Comparison of ENCODE assay signal across 22 mouse cellular contexts in the genomic region with DNA sequence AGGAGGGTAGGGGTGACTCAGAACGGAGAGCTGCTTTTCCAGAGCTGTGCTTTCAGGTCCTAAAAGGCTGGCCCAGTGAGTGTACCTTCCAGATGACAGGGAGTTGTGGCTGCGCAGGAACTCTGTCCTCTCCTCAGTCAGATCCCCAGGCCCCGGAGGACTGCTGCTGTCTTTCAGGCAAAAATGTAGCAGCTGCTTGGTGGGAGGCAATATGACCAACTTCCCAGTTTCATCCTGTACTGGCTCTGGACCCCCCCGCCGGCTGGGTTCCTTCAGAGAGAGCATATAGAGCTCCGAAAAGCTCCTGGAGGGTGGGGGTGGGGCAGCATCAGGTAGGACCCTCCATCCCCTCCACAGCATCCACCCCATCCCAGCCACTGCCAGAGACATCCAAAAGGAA. TPM values are rescaled to one million over a fixed set of nuclear protein-coding genes. Genes with fewer than 3 reads are reported as not detected.
DNase-seq lines count a peak whose midpoint lies in the region; ATAC-seq lines count a peak whose summit lies in the region.
"Had no signal": no experiment of that assay in that cellular context is flagged by ENCODE, and none has a peak within 500 bp of the region (broad histone marks: within the 10 kb centered on the region; RNA-seq: fewer than 3 reads in every experiment).

No protein-coding gene starts in this region.

- H3K4me3 ChIP-seq in liver, embryonic 13.5 days (replicated peaks), result no peak overlapping the region
- no peak overlapping the region for H3K4me3 ChIP-seq in liver, embryonic 11.5 days (ENCODE audit: low read depth, low read length)
- no peak overlapping the region for H3K4me3 ChIP-seq in brown adipose tissue, adult 24 weeks (ENCODE audit: insufficient read depth, low read depth, low read length)
- no peak overlapping the region for H3K4me3 ChIP-seq in intestine, embryonic 15.5 days (replicated peaks)
- H3K4me3 ChIP-seq in neural tube, embryonic 15.5 days (replicated peaks), result no peak overlapping the region
- H3K4me3 ChIP-seq: embryonic facial prominence, embryonic 12.5 days; forebrain, embryonic 13.5 days; forebrain, embryonic 15.5 days had no signal

- no peak overlapping the region for H3K4me2 ChIP-seq in liver, embryonic 13.5 days
- no peak overlapping the region for H3K4me2 ChIP-seq in liver, embryonic 11.5 days
- H3K4me2 ChIP-seq in intestine, embryonic 15.5 days (replicated peaks), result no peak overlapping the region
- no peak overlapping the region for H3K4me2 ChIP-seq in neural tube, embryonic 15.5 days
- H3K4me2 ChIP-seq: embryonic facial prominence, embryonic 12.5 days; forebrain, embryonic 13.5 days; forebrain, embryonic 15.5 days had no signal

- H3K27me3 ChIP-seq in liver, embryonic 13.5 days, result no peaks in the 10 kb centered on the region
- 0 out of 2 replicates have a peak, but pooled peaks cover 3% of the 10 kb centered on the region for H3K27me3 ChIP-seq in liver, embryonic 11.5 days (replicated peaks; ENCODE audit: control insufficient read depth, insufficient read depth, low read length)
- H3K27me3 ChIP-seq in intestine, embryonic 15.5 days (replicated peaks), result peaks cover 8% of the 10 kb centered on the region
- H3K27me3 ChIP-seq in neural tube, embryonic 15.5 days (replicated peaks), result peaks cover 38% of the 10 kb centered on the region

- H3K4me1 ChIP-seq in liver, embryonic 13.5 days (replicated peaks), result peaks cover 64% of the 10 kb centered on the region
- peaks cover 31% of the 10 kb centered on the region for H3K4me1 ChIP-seq in liver, embryonic 11.5 days (replicated peaks; ENCODE audit: control insufficient read depth, insufficient read depth, low read length)
- peaks cover 10% of the 10 kb centered on the region; the same call in 1 of the 2 replicates for H3K4me1 ChIP-seq in brown adipose tissue, adult 24 weeks (ENCODE audit: control insufficient read depth, insufficient read depth, insufficient read length, low read length)
- H3K4me1 ChIP-seq in intestine, embryonic 15.5 days (replicated peaks), result peaks cover 34% of the 10 kb centered on the region
- peaks cover 32% of the 10 kb centered on the region for H3K4me1 ChIP-seq in neural tube, embryonic 15.5 days

- no peak overlapping the region for H3K27ac ChIP-seq in liver, embryonic 13.5 days
- H3K27ac ChIP-seq in liver, embryonic 11.5 days (ENCODE audit: low read depth, low read length), result no peak overlapping the region
- H3K27ac ChIP-seq in brown adipose tissue, adult 24 weeks (replicated peaks; ENCODE audit: low read depth, low read length), result peak overlapping the region; percentile 7; the same call in 1 of the 2 replicates
- H3K27ac ChIP-seq in intestine, embryonic 15.5 days, result no peak overlapping the region
- no peak overlapping the region for H3K27ac ChIP-seq in neural tube, embryonic 15.5 days (replicated peaks)
- H3K27ac ChIP-seq: embryonic facial prominence, embryonic 12.5 days; forebrain, embryonic 13.5 days; forebrain, embryonic 15.5 days had no signal

- H3K36me3 ChIP-seq in liver, embryonic 13.5 days, result peaks cover 79% of the 10 kb centered on the region
- peaks cover 30% of the 10 kb centered on the region for H3K36me3 ChIP-seq in liver, embryonic 11.5 days (ENCODE audit: control insufficient read depth, insufficient read depth, low read length)
- peaks cover 8% of the 10 kb centered on the region for H3K36me3 ChIP-seq in intestine, embryonic 15.5 days
- peaks cover 17% of the 10 kb centered on the region for H3K36me3 ChIP-seq in neural tube, embryonic 15.5 days

- no peak for ATAC-seq in liver, embryonic 13.5 days (ENCODE audit: low read depth)
- no peak for ATAC-seq in liver, embryonic 11.5 days (replicated peaks; ENCODE audit: low FRiP score)
- ATAC-seq in intestine, embryonic 15.5 days, result no peak
- no peak for ATAC-seq in neural tube, embryonic 15.5 days (ENCODE audit: low FRiP score)
- ATAC-seq: forebrain, embryonic 13.5 days; forebrain, embryonic 15.5 days; forebrain, postnatal 0 days had no signal

- 88% methylated on average over 6 of the region's 6 CpGs for WGBS in liver, embryonic 13.5 days (ENCODE audit: insufficient replicate concordance)
- 86% methylated on average over 6 of the region's 6 CpGs for WGBS in liver, embryonic 11.5 days
- WGBS in intestine, embryonic 15.5 days, result 87% methylated on average over 6 of the region's 6 CpGs
- 80% methylated on average over 6 of the region's 6 CpGs for WGBS in neural tube, embryonic 15.5 days

- 0 out of 2 replicates have a peak overlapping the region, but pooled peaks have one; percentile 26 for H3K9ac ChIP-seq in liver, embryonic 13.5 days
- no peak overlapping the region for H3K9ac ChIP-seq in liver, embryonic 11.5 days (ENCODE audit: low read depth, low read length)
- no peak overlapping the region for H3K9ac ChIP-seq in intestine, embryonic 15.5 days
- no peak overlapping the region; the same call in 1 of the 2 replicates for H3K9ac ChIP-seq in neural tube, embryonic 15.5 days (replicated peaks)
- H3K9ac ChIP-seq: embryonic facial prominence, embryonic 12.5 days; forebrain, embryonic 13.5 days; forebrain, embryonic 15.5 days; forebrain, postnatal 0 days had no signal

- H3K9me3 ChIP-seq in liver, embryonic 13.5 days (replicated peaks), result no peaks in the 10 kb centered on the region
- no peaks in the 10 kb centered on the region for H3K9me3 ChIP-seq in liver, embryonic 11.5 days (ENCODE audit: control insufficient read depth, low read length)
- no peaks in the 10 kb centered on the region for H3K9me3 ChIP-seq in intestine, embryonic 15.5 days
- H3K9me3 ChIP-seq in neural tube, embryonic 15.5 days (replicated peaks), result no peaks in the 10 kb centered on the region
- H3K9me3 ChIP-seq: embryonic facial prominence, embryonic 12.5 days; forebrain, embryonic 13.5 days; forebrain, embryonic 15.5 days had no signal

- DNase-seq in gastrocnemius, postnatal 25 days, result peak; percentile 5
- DNase-seq in gastrocnemius, adult 8-10 months (ENCODE audit: low spot score in 2 of 2), result no peak
- no peak for DNase-seq in liver, embryonic 13.5 days
- no peak for DNase-seq in liver, embryonic 11.5 days (ENCODE audit: low spot score)
- DNase-seq in brain, adult 2 months (ENCODE audit: low read depth, low spot score), result peak; percentile 27
- DNase-seq: adrenal gland, adult 2 months; adrenal gland, postnatal 10 days; adrenal gland, postnatal 25 days; cerebellum, adult 11 months; cerebellum, adult 18-20 months; cerebellum, adult 8-10 months; cerebellum, adult 9-11 months; cerebellum, postnatal 14 days; cerebellum, postnatal 36 days; embryo, embryonic 11 days; forebrain, postnatal 0 days had no signal

RNA-seq across cellular contexts. Expression of a gene that starts 10.9 kb away (rescaled TPM):
- 10 to 100 TPM in 1 of 2 experiments, 1 to 10 TPM in 1; 10.0 to 11.5 TPM for total RNA-seq in gastrocnemius, postnatal 25 days (2021)
- total RNA-seq in gastrocnemius, adult 8-10 months (2022), result 1 to 10 TPM; 2.1 to 6.9 (median 6.3) TPM
- 23.3 and 24.6 TPM in 2 replicates for polyA plus RNA-seq in liver, embryonic 13.5 days (2015; fragmentation: Nextera tagmentation; extraction: Ambion mirVana)
- 32.3 and 34.8 TPM in 2 replicates for polyA plus RNA-seq in liver, embryonic 11.5 days (2014; fragmentation: Nextera tagmentation; extraction: Ambion mirVana)
- polyA plus RNA-seq in brown adipose tissue, adult 24 weeks (2012; ENCODE audit: insufficient read depth, insufficient read length, missing spikeins), result 10.0 and 11.6 TPM in 2 replicates
- polyA plus RNA-seq in intestine, embryonic 15.5 days (2015; fragmentation: Nextera tagmentation; extraction: Ambion mirVana), result 21.5 and 23.8 TPM in 2 replicates
- polyA plus RNA-seq in neural tube, embryonic 15.5 days (2015; fragmentation: Nextera tagmentation; extraction: Ambion mirVana), result 19.1 and 21.7 TPM in 2 replicates

RNA-seq across cellular contexts. Expression of a gene that starts 15.3 kb away (rescaled TPM):
- total RNA-seq in gastrocnemius, postnatal 25 days (2021), result 10 to 100 TPM; 12.5 to 13.7 TPM
- 10 to 100 TPM; 13.8 to 20.5 (median 15.0) TPM for total RNA-seq in gastrocnemius, adult 8-10 months (2022)
- 24.5 and 28.8 TPM in 2 replicates for polyA plus RNA-seq in liver, embryonic 13.5 days (2015; fragmentation: Nextera tagmentation; extraction: Ambion mirVana)
- polyA plus RNA-seq in liver, embryonic 11.5 days (2014; fragmentation: Nextera tagmentation; extraction: Ambion mirVana), result 57.1 and 57.7 TPM in 2 replicates
- polyA plus RNA-seq in brown adipose tissue, adult 24 weeks (2012; ENCODE audit: insufficient read depth, insufficient read length, missing spikeins), result 22.8 and 24.6 TPM in 2 replicates
- polyA plus RNA-seq in intestine, embryonic 15.5 days (2015; fragmentation: Nextera tagmentation; extraction: Ambion mirVana), result 43.0 and 43.3 TPM in 2 replicates
- polyA plus RNA-seq in neural tube, embryonic 15.5 days (2015; fragmentation: Nextera tagmentation; extraction: Ambion mirVana), result 31.6 and 39.2 TPM in 2 replicates

RNA-seq across cellular contexts. Expression of a gene that starts 36.0 kb away (rescaled TPM):
- 10 to 100 TPM in 1 of 2 experiments, 1 to 10 TPM in 1; 8.3 to 10.9 TPM for total RNA-seq in gastrocnemius, postnatal 25 days (2021)
- 1 to 10 TPM; 7.1 to 8.7 (median 8.1) TPM for total RNA-seq in gastrocnemius, adult 8-10 months (2022)
- polyA plus RNA-seq in liver, embryonic 13.5 days (2015; fragmentation: Nextera tagmentation; extraction: Ambion mirVana), result 13.8 and 15.9 TPM in 2 replicates
- polyA plus RNA-seq in liver, embryonic 11.5 days (2014; fragmentation: Nextera tagmentation; extraction: Ambion mirVana), result 27.4 and 28.1 TPM in 2 replicates
- polyA plus RNA-seq in brown adipose tissue, adult 24 weeks (2012; ENCODE audit: insufficient read depth, insufficient read length, missing spikeins), result 14.9 and 24.5 TPM in 2 replicates
- 33.7 and 36.3 TPM in 2 replicates for polyA plus RNA-seq in intestine, embryonic 15.5 days (2015; fragmentation: Nextera tagmentation; extraction: Ambion mirVana)
- 12.7 and 18.3 TPM in 2 replicates for polyA plus RNA-seq in neural tube, embryonic 15.5 days (2015; fragmentation: Nextera tagmentation; extraction: Ambion mirVana)

RNA-seq across cellular contexts. Expression of a gene that starts 36.1 kb away (rescaled TPM):
- total RNA-seq in gastrocnemius, postnatal 25 days (2021), result 10 to 100 TPM; 13.5 to 13.8 TPM
- 10 to 100 TPM; 11.8 to 15.2 (median 13.7) TPM for total RNA-seq in gastrocnemius, adult 8-10 months (2022)
- 9.1 and 10.1 TPM in 2 replicates for polyA plus RNA-seq in liver, embryonic 13.5 days (2015; fragmentation: Nextera tagmentation; extraction: Ambion mirVana)
- 22.5 and 25.0 TPM in 2 replicates for polyA plus RNA-seq in liver, embryonic 11.5 days (2014; fragmentation: Nextera tagmentation; extraction: Ambion mirVana)
- polyA plus RNA-seq in brown adipose tissue, adult 24 weeks (2012; ENCODE audit: insufficient read depth, insufficient read length, missing spikeins), result 19.6 and 26.2 TPM in 2 replicates
- polyA plus RNA-seq in intestine, embryonic 15.5 days (2015; fragmentation: Nextera tagmentation; extraction: Ambion mirVana), result 16.3 and 16.8 TPM in 2 replicates
- polyA plus RNA-seq in neural tube, embryonic 15.5 days (2015; fragmentation: Nextera tagmentation; extraction: Ambion mirVana), result 21.0 and 23.4 TPM in 2 replicates

RNA-seq across cellular contexts. Expression of a gene that starts 42.5 kb away (rescaled TPM):
- total RNA-seq in gastrocnemius, postnatal 25 days (2021), result 10 to 100 TPM; 15.6 to 15.7 TPM
- total RNA-seq in gastrocnemius, adult 8-10 months (2022), result 10 to 100 TPM; 17.2 to 23.9 (median 21.6) TPM
- polyA plus RNA-seq in liver, embryonic 13.5 days (2015; fragmentation: Nextera tagmentation; extraction: Ambion mirVana), result 21.7 and 23.8 TPM in 2 replicates
- 24.0 and 28.0 TPM in 2 replicates for polyA plus RNA-seq in liver, embryonic 11.5 days (2014; fragmentation: Nextera tagmentation; extraction: Ambion mirVana)
- 17.0 and 26.3 TPM in 2 replicates for polyA plus RNA-seq in brown adipose tissue, adult 24 weeks (2012; ENCODE audit: insufficient read depth, insufficient read length, missing spikeins)
- 44.1 and 47.3 TPM in 2 replicates for polyA plus RNA-seq in intestine, embryonic 15.5 days (2015; fragmentation: Nextera tagmentation; extraction: Ambion mirVana)
- 64.9 and 66.2 TPM in 2 replicates for polyA plus RNA-seq in neural tube, embryonic 15.5 days (2015; fragmentation: Nextera tagmentation; extraction: Ambion mirVana)

Comparison
In these comparisons a context has a peak if more than half of its experiments do, and no peak if none do; other contexts are left out.
1. DNase-seq: peak in gastrocnemius, postnatal 25 days (single experiment) and brain, adult 2 months (single experiment); none in gastrocnemius, adult 8-10 months (0 of 2), liver, embryonic 13.5 days (single experiment) and liver, embryonic 11.5 days (single experiment).